Mouse (Mus musculus) spleen, adult 2 months (tissue): Measurements from ENCODE around the gene Zkscan14.

ENCODE experiments used
- CTCF ChIP-seq: fragments of 200-500 bp; IDR thresholded peaks from 2 replicates; pipeline ENCODE4 v1.5.1; 2011; ENCODE audit warnings: mild to moderate bottlenecking, inconsistent platforms; ENCODE audit not compliant: insufficient read depth, insufficient read length, insufficient replicate concordance; ENCODE audit errors: extremely low read depth
- POLR2A ChIP-seq: fragments of 200-500 bp; IDR thresholded peaks from 2 replicates; pipeline ENCODE4 v1.6.1; 2011; ENCODE audit warnings: low read depth, low read length, inconsistent platforms

DNA sequence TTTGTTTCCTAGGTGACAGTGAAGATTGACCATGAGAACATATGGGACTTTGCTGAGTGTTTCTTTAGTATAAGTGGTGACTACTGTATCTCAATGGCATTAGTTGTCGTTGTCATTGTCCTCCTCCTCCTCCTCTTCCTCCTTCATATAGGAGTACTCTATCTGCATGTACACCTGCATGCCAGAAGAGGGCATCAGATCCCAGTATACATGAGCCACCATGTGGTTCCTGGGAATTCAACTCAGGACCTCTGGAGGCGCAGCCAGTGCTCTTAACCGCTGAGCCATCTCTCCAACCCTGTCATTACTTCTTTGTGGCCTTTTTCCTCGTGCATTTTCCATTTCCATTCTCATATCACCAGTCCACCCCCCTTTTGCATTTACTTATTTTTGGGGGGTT is 13.0 kb upstream of the Zkscan14 start:
- TF ChIP-seq CTCF (no peak), POLR2A (no peak)
